Mouse (Mus musculus) heart, embryonic 14.5 days (tissue): ENCODE measurements around the gene Ccdc163. TPM values are rescaled to one million over a fixed set of nuclear protein-coding genes. Genes with fewer than 3 reads are reported as not detected.

Source experiments
- ATAC-seq: fragments of 200-750 bp; cut with Nextera tagmentation; 2 replicates; pipeline ENCODE4 v1.8.0; 2017; ENCODE audit warnings: low read depth, moderate TSS enrichment; ENCODE audit not compliant: insufficient number of reproducible peaks, insufficient read depth, low FRiP score
- H3K27ac ChIP-seq, 2 experiments: fragments of 200-500 bp in 1 of 2; fragments of 300-500 bp in 1 of 2; sonication (generic) in 1 of 2; replicated peaks in 1 of 2; 2 replicates each; pipeline ENCODE4 v1.5.1; 2012 to 2014; ENCODE audit warnings: low read depth in 2 of 2, low read length in 2 of 2, control low read depth in 1 of 2, mild to moderate bottlenecking in 1 of 2, mixed read lengths in 1 of 2; ENCODE audit not compliant: control insufficient read depth in 1 of 2, insufficient read depth in 1 of 2
- H3K27me3 ChIP-seq: fragments of 300-500 bp; sonication (generic); 2 replicates; pipeline ENCODE4 v1.6.1; 2014; ENCODE audit warnings: mild to moderate bottlenecking, low read length, control low read depth; ENCODE audit not compliant: control insufficient read depth, insufficient read depth
- H3K36me3 ChIP-seq: fragments of 300-500 bp; sonication (generic); 2 replicates; pipeline ENCODE4 v1.6.1; 2014; ENCODE audit warnings: mild to moderate bottlenecking, control low read depth, low read length, mixed read lengths; ENCODE audit not compliant: control insufficient read depth, insufficient read depth
- H3K4me1 ChIP-seq, 2 experiments: fragments of 200-500 bp in 1 of 2; fragments of 300-500 bp in 1 of 2; sonication (generic) in 1 of 2; 2 replicates each; pipeline ENCODE4 v1.6.1; 2012 to 2014; ENCODE audit warnings: low read length in 2 of 2, control low read depth in 1 of 2, mixed read lengths in 1 of 2; ENCODE audit not compliant: control insufficient read depth in 2 of 2, insufficient read depth in 2 of 2
- H3K4me2 ChIP-seq: fragments of 300-500 bp; sonication (generic); 2 replicates; pipeline ENCODE4 v1.6.1; 2014; ENCODE audit warnings: mild to moderate bottlenecking, low read length
- H3K4me3 ChIP-seq, 2 experiments: fragments of 200-500 bp in 1 of 2; fragments of 300-500 bp in 1 of 2; sonication (generic) in 1 of 2; 2 replicates each; pipeline ENCODE4 v1.5.1; 2012 to 2014; ENCODE audit warnings: low read length in 2 of 2, mild to moderate bottlenecking in 2 of 2, control low read depth in 1 of 2, low read depth in 1 of 2, moderate library complexity in 1 of 2; ENCODE audit not compliant: control insufficient read depth in 1 of 2, insufficient read depth in 1 of 2
- H3K9ac ChIP-seq: fragments of 300-500 bp; sonication (generic); 2 replicates; pipeline ENCODE4 v1.6.1; 2014; ENCODE audit warnings: mild to moderate bottlenecking, low read length
- H3K9me3 ChIP-seq: fragments of 300-500 bp; sonication (generic); 2 replicates; pipeline ENCODE4 v1.6.1; 2016; ENCODE audit warnings: low read length, control low read depth; ENCODE audit not compliant: control insufficient read depth
- WGBS: fragments of 180-500 bp; shearing (Covaris S2); extraction: QIAGEN DNeasy Blood & Tissue Kit; methylation state at CpG from one replicate; pipeline ENCODE4 v1.1.7; 2014; 5-methylcytosine and 5-hydroxymethylcytosine counted together
- polyA plus RNA-seq: library from polyadenylated mRNA; unstranded; fragments of >200 nt; fragmentation: Nextera tagmentation; extraction: Ambion mirVana; gene quantifications from 2 replicates; pipeline ENCODE4 v1.2.1, GENCODE M21; 2014

Gene Ccdc163
- polyA plus RNA-seq, 1 experiment from 2014 or later: 20.5 TPM

GRCm38 (mm10) chr4:116780541-116780940 is 72.2 kb downstream of the Ccdc163 start:
- H3K27me3 ChIP-seq: no peaks in the 10 kb centered on the region
- ATAC-seq: no peak

GRCm38 (mm10) chr4:116781366-116781765 is 73.1 kb downstream of the Ccdc163 start:
- Histone ChIP-seq H3K4me1 (no peaks in the 10 kb centered on the region), H3K27ac (no peak overlapping the region), H3K36me3 (no peaks in the 10 kb centered on the region), H3K9me3 (no peaks in the 10 kb centered on the region), H3K27me3 (no peaks in the 10 kb centered on the region), H3K9ac (no peak overlapping the region), H3K4me3 (no peak overlapping the region), H3K4me2 (no peak overlapping the region)
- ATAC-seq: no peak
- WGBS: 49% methylated on average over 2 of the region's 2 CpGs

More at GRCm38 (mm10) chr4:116780541-116780940, 72.2 kb downstream of the Ccdc163 start:
- Histone ChIP-seq H3K4me3 (no peak overlapping the region), H3K27ac (no peak overlapping the region), H3K4me2 (no peak overlapping the region), H3K9me3 (no peaks in the 10 kb centered on the region), H3K4me1 (no peaks in the 10 kb centered on the region), H3K36me3 (no peaks in the 10 kb centered on the region), H3K9ac (no peak overlapping the region)
- WGBS: 72% methylated on average over 2 of the region's 2 CpGs

- Histone ChIP-seq H3K9ac (no peak overlapping the region), H3K27me3 (no peaks in the 10 kb centered on the region), H3K36me3 (no peaks in the 10 kb centered on the region), H3K9me3 (no peaks in the 10 kb centered on the region), H3K4me2 (no peak overlapping the region), H3K27ac (no peak overlapping the region), H3K4me1 (no peaks in the 10 kb centered on the region), H3K4me3 (no peak overlapping the region)
- ATAC-seq: no peak
- WGBS: 32% methylated on average over 8 of the region's 8 CpGs
Observed at GRCm38 (mm10) chr4:116782171-116782570, 73.9 kb downstream of the Ccdc163 start.

DNA sequence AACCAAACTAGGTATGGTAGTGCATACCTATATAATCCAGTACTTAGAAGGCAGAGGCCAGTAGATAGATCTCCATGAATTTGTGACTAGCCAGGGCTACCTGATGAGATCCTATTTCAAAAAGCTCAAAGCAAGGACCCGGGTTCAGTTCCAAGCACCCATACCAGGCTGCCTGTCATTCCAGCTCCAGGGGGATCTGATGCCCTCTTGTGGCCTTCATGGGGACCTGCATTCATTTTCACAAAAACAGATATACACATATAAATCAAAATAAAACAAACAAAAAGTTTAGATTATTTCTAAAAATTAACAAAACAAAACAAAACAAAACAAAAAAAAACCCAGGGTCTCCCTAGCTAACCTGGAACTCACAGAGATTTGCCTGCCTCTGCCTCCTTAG is 78.3 kb downstream of the Ccdc163 start:
- Histone ChIP-seq H3K27ac (no peak overlapping the region), H3K27me3 (no peaks in the 10 kb centered on the region), H3K9ac (no peak overlapping the region), H3K9me3 (no peaks in the 10 kb centered on the region), H3K36me3 (no peaks in the 10 kb centered on the region), H3K4me2 (no peak overlapping the region), H3K4me1 (no peaks in the 10 kb centered on the region), H3K4me3 (no peak overlapping the region)
- 84% methylated on average over 1 of the region's 1 CpGs for WGBS
- ATAC-seq: no peak

GRCm38 (mm10) chr4:116787985-116788760 is 79.9 kb downstream of the Ccdc163 start:
- H3K9me3 ChIP-seq: no peaks in the 10 kb centered on the region
- H3K4me2 ChIP-seq: no peak overlapping the region
- no peak overlapping the region for H3K4me3 ChIP-seq
- no peak for ATAC-seq
- no peak overlapping the region for H3K27ac ChIP-seq
- no peak overlapping the region for H3K9ac ChIP-seq
- no peaks in the 10 kb centered on the region for H3K27me3 ChIP-seq
- WGBS: 42% methylated on average over 7 of the region's 7 CpGs
- no peaks in the 10 kb centered on the region for H3K36me3 ChIP-seq
- no peaks in the 10 kb centered on the region for H3K4me1 ChIP-seq

DNA sequence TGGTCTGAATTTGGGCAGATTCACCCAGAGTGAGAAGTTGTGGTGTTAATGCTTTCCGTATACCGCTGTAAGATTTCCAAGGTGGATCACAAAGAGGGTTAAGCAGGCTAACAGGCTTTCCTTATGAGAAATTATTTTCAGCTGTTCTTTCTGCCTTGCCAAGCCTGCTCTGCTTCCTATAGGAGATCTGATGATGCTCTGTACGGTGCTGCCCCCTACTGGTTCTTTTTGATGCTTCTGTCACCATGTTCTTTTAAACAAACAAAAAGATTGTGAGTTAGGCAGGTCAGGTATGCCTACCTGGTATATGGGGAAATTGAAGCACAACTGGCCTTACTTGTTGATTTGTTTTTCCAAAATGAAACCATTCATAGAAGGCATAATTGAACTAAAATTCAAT is 80.6 kb downstream of the Ccdc163 start:
- 3% methylated on average over 3 of the region's 3 CpGs for WGBS
- no peaks in the 10 kb centered on the region for H3K9me3 ChIP-seq
- H3K4me2 ChIP-seq: no peak overlapping the region

GRCm38 (mm10) chr4:116792453-116792852 is 84.1 kb downstream of the Ccdc163 start:
- Histone ChIP-seq H3K36me3 (no peaks in the 10 kb centered on the region), H3K27ac (no peak overlapping the region), H3K4me2 (no peak overlapping the region), H3K9me3 (no peaks in the 10 kb centered on the region), H3K4me1 (peaks cover 4 to 10% of the 10 kb centered on the region in 2 experiments; a peak in 2 of 4 replicates), H3K4me3 (no peak overlapping the region), H3K27me3 (no peaks in the 10 kb centered on the region), H3K9ac (no peak overlapping the region)
- no peak for ATAC-seq
- 86% methylated on average over 8 of the region's 8 CpGs for WGBS

More for the DNA sequence above, 80.6 kb downstream of the Ccdc163 start:
- no peak for ATAC-seq
- Histone ChIP-seq H3K27me3 (no peaks in the 10 kb centered on the region), H3K4me3 (no peak overlapping the region), H3K36me3 (no peaks in the 10 kb centered on the region), H3K4me1 (no peaks in the 10 kb centered on the region), H3K9ac (no peak overlapping the region), H3K27ac (no peak overlapping the region)

DNA sequence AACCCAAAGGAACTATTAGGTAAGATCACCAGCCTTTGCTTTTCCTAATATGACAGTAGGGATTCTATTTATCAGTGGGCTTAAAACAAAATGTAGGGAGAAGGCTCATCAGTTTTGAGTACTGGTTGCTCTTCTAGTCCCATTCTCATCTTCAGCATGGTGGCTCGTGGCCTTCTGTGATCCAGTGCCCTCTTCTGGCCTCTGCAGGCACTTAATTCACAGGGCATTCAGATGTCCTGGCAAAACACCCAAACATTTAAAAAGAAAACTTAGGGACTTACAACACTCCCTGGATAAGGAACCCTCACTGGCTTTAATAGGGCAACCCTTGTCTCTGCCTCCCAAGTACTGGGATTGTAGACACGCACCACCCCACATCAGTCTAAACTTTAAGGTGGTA is 86.0 kb downstream of the Ccdc163 start:
- H3K4me1 ChIP-seq: peaks cover 4 to 10% of the 10 kb centered on the region in 2 experiments; a peak in 2 of 4 replicates
- no peak overlapping the region for H3K27ac ChIP-seq
- no peak overlapping the region for H3K9ac ChIP-seq
- no peak overlapping the region for H3K4me2 ChIP-seq
- H3K4me3 ChIP-seq: no peak overlapping the region
- H3K36me3 ChIP-seq: no peaks in the 10 kb centered on the region
- 75% methylated on average over 2 of the region's 2 CpGs for WGBS
- no peaks in the 10 kb centered on the region for H3K27me3 ChIP-seq
- H3K9me3 ChIP-seq: no peaks in the 10 kb centered on the region
- no peak for ATAC-seq
